Mouse (Mus musculus): ENCODE results near the gene Cenph. TPM values are rescaled to one million over a fixed set of nuclear protein-coding genes. Genes with fewer than 3 reads are reported as not detected.

Cenph gene
- polyA plus RNA-seq, 1 experiment from 2014 or later, result 5.4 TPM

Other genes with a start within 250 kb of the Cenph start
- gene Ocln, start 223.2 kb downstream of the Cenph start, polyA plus RNA-seq (2015; fragmentation: Nextera tagmentation; extraction: Ambion mirVana), result 7.4 and 8.6 TPM in 2 replicates
- 2.3 and 2.7 TPM in 2 replicates for gene Marveld2, start 158.9 kb downstream of the Cenph start, polyA plus RNA-seq (2015; fragmentation: Nextera tagmentation; extraction: Ambion mirVana)
- 299 and 307 TPM in 2 replicates for gene Ak6, start 124.9 kb downstream of the Cenph start, polyA plus RNA-seq (2015; fragmentation: Nextera tagmentation; extraction: Ambion mirVana)
- gene Rad17, start 124.8 kb downstream of the Cenph start, polyA plus RNA-seq (2015; fragmentation: Nextera tagmentation; extraction: Ambion mirVana), result 17.0 and 17.1 TPM in 2 replicates
- gene Taf9, start 124.3 kb downstream of the Cenph start, polyA plus RNA-seq (2015; fragmentation: Nextera tagmentation; extraction: Ambion mirVana), result 25.1 and 30.6 TPM in 2 replicates
- gene Ccdc125, start 106.2 kb downstream of the Cenph start, polyA plus RNA-seq (2015; fragmentation: Nextera tagmentation; extraction: Ambion mirVana), result 1.2 and 2.1 TPM in 2 replicates
- gene Cdk7, start 45.0 kb downstream of the Cenph start, polyA plus RNA-seq (2015; fragmentation: Nextera tagmentation; extraction: Ambion mirVana), result 41.6 and 42.7 TPM in 2 replicates
- 119 and 125 TPM in 2 replicates for gene Mrps36, start 31.2 kb downstream of the Cenph start, polyA plus RNA-seq (2015; fragmentation: Nextera tagmentation; extraction: Ambion mirVana)
- gene Ccnb1, start 10.7 kb upstream of the Cenph start, polyA plus RNA-seq (2015; fragmentation: Nextera tagmentation; extraction: Ambion mirVana), result 30.9 and 44.5 TPM in 2 replicates
- gene Slc30a5, start 57.5 kb upstream of the Cenph start, polyA plus RNA-seq (2015; fragmentation: Nextera tagmentation; extraction: Ambion mirVana), result 32.7 and 34.3 TPM in 2 replicates